Mouse (Mus musculus): ENCODE results near the gene Nhsl1.

- TF ChIP-seq CTCF (IDR thresholded peaks at IDR 0.05; ENCODE audit: control insufficient read depth, insufficient read depth, insufficient read length) (no peak), MAX (IDR thresholded peaks at IDR 0.05) (no peak), USF1 (IDR thresholded peaks at IDR 0.05; ENCODE audit: low read depth) (no peak), CEBPB (IDR thresholded peaks at IDR 0.05; ENCODE audit: low read depth) (no peak)
These were observed 242.7 kb downstream of the Nhsl1 start for GRCm38 (mm10) chr10:18561445-18561844.

Data from C2C12 (cell line).